Mouse (Mus musculus): ENCODE results near the gene Hdac4.

- TF ChIP-seq POLR2A (IDR thresholded peaks at IDR 0.05; ENCODE audit: borderline replicate concordance, control insufficient read depth, low read depth, low read length), result no peak
- TF ChIP-seq CTCF (IDR thresholded peaks at IDR 0.05; ENCODE audit: control insufficient read depth, insufficient read depth, low read length), result no peak
Measured at GRCm38 (mm10) chr1:92005617-92005940, 189.9 kb downstream of the Hdac4 start.

All from bone marrow, adult 2 months (tissue).